Mouse (Mus musculus) kidney, adult 18-20 months (tissue): Measurements from ENCODE around the gene Serpini1.
"Not testable (repeated sequence)": the region's sequence is repeated elsewhere in the genome, so short reads cannot be mapped to it uniquely, and the experiment has no call there.

Experiments used
- DNase-seq: peaks from one replicate; pipeline ENCODE4 v3.0.0; 2021

The Serpini1 gene

GRCm38 (mm10) chr3:75639546-75639945 lies 82.2 kb downstream of the Serpini1 start:
- no peak for DNase-seq

- DNase-seq = no peak
These were observed 90.2 kb downstream of the Serpini1 start for GRCm38 (mm10) chr3:75647542-75647941.

- no peak for DNase-seq
These were observed 90.9 kb downstream of the Serpini1 start for GRCm38 (mm10) chr3:75648226-75648625.

GRCm38 (mm10) chr3:75650416-75651154 lies 93.2 kb downstream of the Serpini1 start:
- DNase-seq = not testable (repeated sequence)

- DNase-seq = no peak
These were observed 94.3 kb downstream of the Serpini1 start for GRCm38 (mm10) chr3:75651603-75652115.

- not testable (repeated sequence) for DNase-seq
These were observed 96.6 kb downstream of the Serpini1 start for GRCm38 (mm10) chr3:75653901-75654300.

GRCm38 (mm10) chr3:75655578-75656344 lies 98.4 kb downstream of the Serpini1 start:
- DNase-seq = no peak

GRCm38 (mm10) chr3:75666962-75667361 lies 109.6 kb downstream of the Serpini1 start:
- DNase-seq = no peak

GRCm38 (mm10) chr3:75670425-75670824 lies 113.1 kb downstream of the Serpini1 start:
- DNase-seq = no peak

- no peak for DNase-seq
These were observed 125.5 kb downstream of the Serpini1 start for GRCm38 (mm10) chr3:75682881-75683280.

GRCm38 (mm10) chr3:75686775-75687174 lies 129.4 kb downstream of the Serpini1 start:
- DNase-seq = no peak

- DNase-seq = no peak
These were observed 130.0 kb downstream of the Serpini1 start for GRCm38 (mm10) chr3:75687187-75687825.

- DNase-seq = no peak
These were observed 133.0 kb downstream of the Serpini1 start for GRCm38 (mm10) chr3:75690321-75690720.

GRCm38 (mm10) chr3:75692088-75692487 lies 134.7 kb downstream of the Serpini1 start:
- DNase-seq = no peak
